Mouse (Mus musculus): ENCODE measurements around the gene Nme7.
A peak's percentile ranks its signal among the peaks of the same experiment; 100 is the strongest.

The Nme7 gene

GRCm38 (mm10) chr1:164389743-164390142 lies 85.8 kb downstream of the Nme7 start:
- DNase-seq, result no peak

GRCm38 (mm10) chr1:164392176-164392575 lies 88.3 kb downstream of the Nme7 start:
- no peak for DNase-seq

DNA sequence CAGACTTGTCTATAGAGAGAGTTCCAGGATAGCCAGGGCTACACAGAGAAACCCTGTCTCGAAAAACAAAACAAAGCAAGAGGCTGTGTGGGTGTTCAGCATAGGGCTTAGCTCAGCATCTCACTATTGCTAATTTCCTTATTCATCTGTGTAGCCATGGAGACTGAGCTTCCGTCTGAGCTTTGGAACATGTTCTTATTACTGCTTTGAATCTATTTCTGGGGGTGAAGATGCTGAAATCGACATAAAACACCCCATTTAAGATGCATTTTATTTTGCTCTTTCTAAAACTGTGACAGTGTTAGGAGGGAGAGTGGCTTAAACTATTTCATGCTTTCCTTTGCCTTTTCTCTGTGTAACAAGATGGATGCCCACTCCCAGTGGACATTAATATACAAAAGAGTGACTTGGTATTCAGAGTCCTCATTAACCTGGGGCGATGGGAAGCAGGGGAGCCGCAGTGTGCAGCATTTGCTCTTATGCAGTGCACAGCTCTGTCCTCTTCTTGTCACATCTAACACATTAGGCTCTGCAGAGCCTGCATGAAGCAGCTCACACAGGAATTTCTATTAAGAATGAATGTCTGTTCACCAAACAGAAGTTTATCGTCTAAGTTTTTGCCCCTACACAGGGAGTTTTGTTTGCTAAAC lies 91.3 kb downstream of the Nme7 start:
- no peak for DNase-seq

GRCm38 (mm10) chr1:164397672-164398071 lies 93.8 kb downstream of the Nme7 start:
- no peak for DNase-seq

DNA sequence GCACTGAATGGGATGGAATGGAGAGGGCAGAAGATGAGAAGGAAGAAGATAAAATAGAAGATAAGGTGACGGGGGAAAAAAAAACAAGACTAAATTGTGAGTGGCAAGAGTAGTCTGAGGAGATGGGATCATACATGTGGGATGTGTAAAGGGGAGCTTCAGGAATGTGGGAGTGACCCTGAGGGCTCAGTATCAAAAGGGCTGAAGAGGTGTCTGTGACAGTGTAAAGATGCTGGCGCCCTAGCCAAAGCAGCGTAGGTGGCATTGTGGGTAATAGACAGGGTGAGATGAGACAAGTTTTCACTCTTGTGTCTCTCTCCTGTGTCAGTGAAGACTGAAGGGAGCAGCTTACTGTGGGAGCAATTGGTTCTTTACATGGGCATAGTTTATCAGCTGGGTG lies 95.7 kb downstream of the Nme7 start:
- DNase-seq, result no peak

- peak; percentile 29 to 33 for DNase-seq
Observed at GRCm38 (mm10) chr1:164405385-164405802, 101.5 kb downstream of the Nme7 start.

- no peak for DNase-seq
Observed at GRCm38 (mm10) chr1:164406506-164406905, 102.6 kb downstream of the Nme7 start.

- DNase-seq, result no peak
Observed at GRCm38 (mm10) chr1:164408655-164409054, 104.7 kb downstream of the Nme7 start.

GRCm38 (mm10) chr1:164411306-164411705 lies 107.4 kb downstream of the Nme7 start:
- DNase-seq, result no peak

- no peak for DNase-seq
Observed at GRCm38 (mm10) chr1:164412906-164413305, 109.0 kb downstream of the Nme7 start.

DNA sequence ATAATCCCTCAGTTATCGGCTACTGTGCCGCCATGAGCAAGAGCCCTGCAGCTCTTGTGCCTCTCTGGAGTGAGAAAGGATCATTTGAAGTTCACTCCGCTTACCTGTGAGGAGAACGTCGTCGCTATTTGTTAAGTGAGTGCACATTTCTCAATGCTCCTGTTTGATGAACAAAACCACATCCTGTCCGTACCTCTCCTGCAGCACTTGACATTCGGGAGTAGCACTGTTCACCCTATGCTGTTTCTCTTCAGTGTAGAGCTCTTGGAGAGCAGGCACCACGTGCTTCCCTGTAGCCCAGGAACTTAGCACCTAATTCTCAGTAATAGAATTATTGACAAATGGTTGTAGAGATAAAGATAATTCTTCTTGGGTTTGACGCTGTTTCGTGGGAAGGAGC lies 109.7 kb downstream of the Nme7 start:
- DNase-seq, result no peak

- no peak for DNase-seq
Observed at GRCm38 (mm10) chr1:164415347-164415751, 111.4 kb downstream of the Nme7 start.

DNA sequence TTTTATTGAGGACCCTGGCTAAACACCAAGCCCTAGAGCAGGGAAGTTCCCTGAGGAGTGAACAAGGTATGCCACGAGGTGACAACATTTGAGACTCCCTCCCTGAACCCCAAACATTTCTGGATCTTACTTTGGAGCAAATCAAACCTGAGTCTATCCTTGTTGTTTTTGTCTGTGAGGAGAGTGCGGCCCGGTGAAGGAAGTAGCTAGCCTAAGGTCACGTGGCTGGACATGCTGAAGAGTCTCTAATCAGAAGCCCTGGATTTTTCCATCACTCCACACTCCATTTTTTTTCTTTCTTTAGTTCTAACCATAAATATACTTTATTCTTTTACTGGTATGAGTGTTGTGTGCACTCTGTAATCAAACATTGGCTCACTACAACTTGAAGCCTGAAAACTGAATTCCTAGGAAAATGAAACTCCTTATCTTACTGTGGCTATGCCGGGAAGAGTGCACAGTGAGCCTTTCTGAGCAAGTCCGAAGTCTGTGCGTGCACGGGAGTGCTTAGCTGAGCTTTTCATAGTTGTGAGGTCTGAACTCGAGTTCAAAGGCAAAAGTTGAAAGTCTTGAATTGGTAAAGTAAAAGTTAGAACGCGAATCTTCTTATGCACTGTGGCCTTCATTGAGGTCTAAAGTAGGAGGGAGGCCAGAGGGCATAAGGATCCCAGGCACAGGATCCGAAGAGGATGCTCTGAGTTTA lies 112.9 kb downstream of the Nme7 start:
- no peak for DNase-seq

DNA sequence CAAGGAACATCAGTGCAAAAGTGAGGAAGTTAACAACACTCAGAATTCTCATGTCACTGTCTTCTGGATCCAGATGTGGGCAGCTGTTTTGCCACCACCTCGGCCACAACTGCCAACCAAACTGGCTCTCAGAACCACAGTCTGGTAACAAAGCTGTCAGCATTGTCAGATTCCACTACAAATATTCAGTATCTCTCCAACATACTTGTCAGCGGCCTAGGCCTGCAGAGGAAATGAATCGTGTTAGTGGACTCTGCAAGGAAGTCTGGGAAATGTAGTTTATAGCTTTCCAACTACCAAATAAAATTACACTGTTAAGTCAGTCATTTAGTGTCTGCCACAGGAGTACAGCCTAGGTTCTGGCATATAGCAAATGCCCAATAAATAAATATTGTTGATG lies 113.7 kb downstream of the Nme7 start:
- no peak for DNase-seq

GRCm38 (mm10) chr1:164418320-164418719 lies 114.4 kb downstream of the Nme7 start:
- DNase-seq, result no peak

GRCm38 (mm10) chr1:164419401-164419800 lies 115.5 kb downstream of the Nme7 start:
- no peak for DNase-seq

GRCm38 (mm10) chr1:164420623-164421354 lies 116.9 kb downstream of the Nme7 start:
- DNase-seq, result no peak

DNA sequence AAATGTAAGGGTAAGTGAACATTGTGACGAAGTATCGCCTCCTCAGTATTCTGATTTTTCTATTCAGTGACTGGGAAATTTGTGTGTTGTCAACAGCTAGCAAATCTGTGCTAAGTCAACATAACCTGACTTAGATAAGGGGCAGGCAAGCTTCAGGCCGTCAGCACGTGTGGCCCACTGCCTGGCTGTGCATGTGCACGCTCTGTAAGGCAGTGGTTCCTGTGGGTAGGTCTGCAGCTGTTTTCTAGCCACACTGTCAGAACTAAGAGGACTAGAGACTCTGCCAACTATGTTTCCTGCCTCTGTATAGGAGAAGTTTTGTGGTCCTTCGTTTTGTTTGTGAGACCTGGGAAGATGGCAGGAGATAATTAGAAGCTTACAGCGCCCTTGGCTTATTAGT lies 122.3 kb downstream of the Nme7 start:
- DNase-seq, result no peak

DNA sequence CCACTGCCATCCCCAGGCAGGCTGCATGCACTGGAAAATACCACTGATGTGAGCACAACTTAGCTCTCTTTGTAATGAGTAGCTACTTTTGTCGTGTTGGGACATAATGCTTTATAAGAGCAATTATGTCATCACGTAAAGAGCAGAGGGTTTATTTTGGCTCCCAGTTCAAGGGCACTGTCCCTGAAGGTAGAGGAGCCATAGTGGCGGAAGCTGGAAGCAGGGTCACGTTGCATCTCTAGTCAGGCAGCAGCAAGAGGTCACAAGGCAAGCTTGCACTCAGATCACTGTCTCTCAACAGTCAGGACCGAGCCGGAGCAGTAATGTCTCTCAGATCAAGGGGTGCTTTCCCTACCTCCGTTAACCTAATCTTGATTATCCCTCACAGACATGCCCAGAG lies 123.9 kb downstream of the Nme7 start:
- DNase-seq, result no peak

- no peak for DNase-seq
Observed at GRCm38 (mm10) chr1:164428644-164429043, 124.7 kb downstream of the Nme7 start.

- DNase-seq, result no peak
Observed at GRCm38 (mm10) chr1:164432649-164433048, 128.7 kb downstream of the Nme7 start.

DNA sequence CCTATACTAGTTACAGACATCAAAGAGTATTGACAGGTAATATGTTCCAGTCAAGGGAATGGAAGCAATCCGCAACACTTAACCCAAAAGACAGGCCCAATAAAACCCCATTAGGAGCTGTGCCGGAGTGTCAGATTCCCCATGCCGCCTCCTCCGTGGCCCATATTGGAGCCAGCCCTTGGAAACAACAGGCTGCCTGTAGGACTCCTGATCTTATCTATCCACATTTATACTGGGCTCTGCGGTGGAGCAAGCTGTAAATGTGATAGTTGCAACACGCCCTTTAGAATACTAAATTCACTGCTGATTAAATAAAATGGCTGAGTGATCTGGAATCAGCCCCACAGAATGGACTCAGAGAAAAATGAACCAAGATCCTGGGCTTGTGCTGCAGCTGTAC lies 130.1 kb downstream of the Nme7 start:
- DNase-seq, result no peak

DNA sequence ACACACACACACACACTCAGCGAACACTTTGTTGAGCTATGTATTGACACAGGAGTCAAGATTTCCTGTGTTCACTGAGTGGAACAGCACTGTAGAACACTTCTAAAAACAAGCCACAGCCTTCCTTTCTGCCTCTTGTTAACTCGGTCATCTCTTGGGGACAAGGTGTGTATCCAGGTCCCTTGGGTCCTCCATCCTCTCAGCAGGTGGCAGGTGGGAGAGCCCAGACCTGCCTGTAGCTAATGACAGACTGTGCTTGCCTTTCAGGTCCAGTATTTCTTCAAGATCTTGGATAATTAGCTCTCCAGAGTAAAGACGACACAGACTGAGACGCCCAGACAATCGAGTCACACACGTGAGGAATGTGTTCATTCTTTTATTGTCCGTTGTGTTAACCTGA lies 132.8 kb downstream of the Nme7 start:
- DNase-seq, result no peak

GRCm38 (mm10) chr1:164440230-164440629 lies 136.3 kb downstream of the Nme7 start:
- peak; percentile 21 to 24 for DNase-seq
